Mouse (Mus musculus): Measurements from ENCODE around the gene Bbx.

DNA sequence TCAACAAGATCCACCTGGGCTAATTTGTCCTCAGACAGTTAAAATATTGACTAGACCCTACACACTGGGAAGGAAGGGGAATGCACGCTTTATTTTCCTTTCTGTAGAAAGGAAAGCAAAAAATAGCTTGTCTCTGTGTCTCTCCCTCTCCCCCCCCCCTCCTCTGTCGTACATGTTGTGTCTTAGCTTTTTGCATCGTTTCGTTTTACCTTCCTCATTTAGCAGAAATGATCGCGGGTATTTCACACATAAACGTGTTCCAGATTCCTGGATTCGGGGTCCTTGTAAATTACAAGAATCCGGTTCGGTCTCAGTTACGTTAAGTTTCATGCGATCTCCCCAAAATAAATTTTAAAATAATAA is 1.7 kb downstream of the Bbx start:
- TF ChIP-seq POLR2A (IDR thresholded peaks at IDR 0.05; ENCODE audit: extremely low read depth, insufficient read depth, low read length): no peak
- no peak for TF ChIP-seq CTCF (IDR thresholded peaks at IDR 0.05; ENCODE audit: extremely low read depth, insufficient read depth, low read length)
